Mouse (Mus musculus) liver, adult 2 months (tissue): ENCODE results near the gene Phactr2. TPM values are rescaled to one million over a fixed set of nuclear protein-coding genes. Genes with fewer than 3 reads are reported as not detected.

Source experiments
- DNase-seq: peaks from one replicate; pipeline ENCODE4 v3.0.0-alpha.2; 2011; ENCODE audit warnings: low read depth, low spot score; ENCODE audit errors: extremely low read depth
- H3K27ac ChIP-seq: fragments of 200-500 bp; replicated peaks from 2 replicates; pipeline ENCODE4 v1.5.1; 2012; ENCODE audit warnings: low read depth, mild to moderate bottlenecking, control low read depth, inconsistent platforms, low read length; ENCODE audit not compliant: insufficient read depth
- H3K27me3 ChIP-seq: fragments of 200-500 bp; 2 replicates; pipeline ENCODE4 v1.6.1; 2012; ENCODE audit warnings: mild to moderate bottlenecking, moderate library complexity, low read length, inconsistent platforms; ENCODE audit not compliant: control insufficient read depth, insufficient read depth
- H3K36me3 ChIP-seq: fragments of 200-500 bp; 2 replicates; pipeline ENCODE4 v1.6.1; 2012; ENCODE audit warnings: low read length, inconsistent platforms; ENCODE audit not compliant: control insufficient read depth, insufficient read depth
- H3K4me1 ChIP-seq: fragments of 200-500 bp; 2 replicates; pipeline ENCODE4 v1.6.1; 2011; ENCODE audit warnings: low read length; ENCODE audit not compliant: control insufficient read depth, insufficient read depth
- H3K4me3 ChIP-seq: fragments of 200-500 bp; 2 replicates; pipeline ENCODE4 v1.5.1; 2011; ENCODE audit warnings: low read depth, mild to moderate bottlenecking, control low read depth, low read length, moderate library complexity; ENCODE audit not compliant: insufficient read depth
- H3K79me2 ChIP-seq: fragments of 200-500 bp; 2 replicates; pipeline ENCODE4 v1.6.1; 2012; ENCODE audit warnings: inconsistent platforms, mild to moderate bottlenecking, low read length, moderate library complexity; ENCODE audit not compliant: control insufficient read depth, insufficient read depth
- H3K9ac ChIP-seq: fragments of 200-500 bp; 2 replicates; pipeline ENCODE4 v1.6.1; 2012; ENCODE audit warnings: low read depth, mild to moderate bottlenecking, control low read depth, inconsistent platforms, low read length
- CTCF ChIP-seq: fragments of 200-500 bp; IDR thresholded peaks from 2 replicates; pipeline ENCODE4 v1.5.1; 2011; ENCODE audit warnings: low read depth, low read length, control low read depth
- POLR2A ChIP-seq: fragments of 200-500 bp; IDR thresholded peaks from 2 replicates; pipeline ENCODE4 v1.6.1; 2011; ENCODE audit warnings: low read length, control low read depth; ENCODE audit not compliant: insufficient read depth; ENCODE audit errors: extremely low read depth
- WGBS: fragments of 180-500 bp; shearing (Covaris S2); methylation state at CpG from one replicate; pipeline ENCODE4 v1.1.7; 2018; 5-methylcytosine and 5-hydroxymethylcytosine counted together
- polyA plus RNA-seq: library from polyadenylated mRNA; depleted of rRNA; stranded (reverse); fragments of >200 nt; gene quantifications from 2 replicates; pipeline ENCODE4 v1.2.3, GENCODE M21; 2012
- total RNA-seq: library from RNA; depleted of rRNA; stranded (reverse); fragments of >200 nt; gene quantifications from 2 replicates; pipeline ENCODE4 v1.2.3, GENCODE M21; 2014

Phactr2 gene
- total and polyA plus RNA-seq, 2 experiments: 1.2 to 3.9 TPM

GRCm38 (mm10) chr10:13411056-13411455 is 63.2 kb downstream of the Phactr2 start:
- TF ChIP-seq POLR2A: no peak
- no peak for TF ChIP-seq CTCF

DNA sequence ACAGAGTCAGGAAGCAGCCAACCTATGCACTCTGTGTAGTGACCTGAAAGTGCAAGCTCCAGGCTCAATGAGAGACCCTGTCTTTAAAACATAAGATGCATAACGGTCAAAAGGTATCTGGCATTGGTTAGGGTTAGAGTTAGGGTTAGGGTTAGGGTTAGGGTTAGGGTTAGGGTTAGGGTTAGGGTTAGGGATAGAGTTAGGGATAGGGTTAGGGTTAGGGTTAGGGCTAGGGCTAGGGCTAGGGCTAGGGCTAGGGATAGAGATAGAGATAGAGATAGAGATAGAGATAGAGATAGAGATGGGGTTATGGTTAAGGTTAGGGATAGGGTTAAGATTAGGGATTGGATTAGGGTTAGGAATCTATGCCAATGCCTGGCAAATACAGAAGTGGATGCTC is 72.2 kb downstream of the Phactr2 start:
- Histone ChIP-seq H3K79me2 (no peaks in the 10 kb centered on the region), H3K9ac (no peak overlapping the region), H3K36me3 (no peaks in the 10 kb centered on the region), H3K4me3 (no peak overlapping the region), H3K4me1 (no peaks in the 10 kb centered on the region), H3K27ac (no peak overlapping the region), H3K27me3 (no peaks in the 10 kb centered on the region)
- 81% methylated on average over 1 of the region's 1 CpGs for WGBS
- no peak for TF ChIP-seq CTCF
- TF ChIP-seq POLR2A: no peak
- no peak for DNase-seq

More at GRCm38 (mm10) chr10:13411056-13411455, 63.2 kb downstream of the Phactr2 start:
- H3K4me3 ChIP-seq: no peak overlapping the region
- no peak overlapping the region for H3K9ac ChIP-seq
- no peaks in the 10 kb centered on the region for H3K36me3 ChIP-seq
- H3K27ac ChIP-seq: no peak overlapping the region
- WGBS: 76% methylated on average over 3 of the region's 3 CpGs
- no peaks in the 10 kb centered on the region for H3K4me1 ChIP-seq
- H3K79me2 ChIP-seq: no peaks in the 10 kb centered on the region
- no peak for DNase-seq
- no peaks in the 10 kb centered on the region for H3K27me3 ChIP-seq

GRCm38 (mm10) chr10:13395753-13396152 is 78.5 kb downstream of the Phactr2 start:
- WGBS: 85% methylated on average over 3 of the region's 3 CpGs
- H3K9ac ChIP-seq: no peak overlapping the region
- no peaks in the 10 kb centered on the region for H3K4me1 ChIP-seq
- H3K4me3 ChIP-seq: no peak overlapping the region
- H3K36me3 ChIP-seq: no peaks in the 10 kb centered on the region
- no peak overlapping the region for H3K27ac ChIP-seq
- H3K79me2 ChIP-seq: no peaks in the 10 kb centered on the region
- no peak for DNase-seq
- no peaks in the 10 kb centered on the region for H3K27me3 ChIP-seq
- no peak for TF ChIP-seq CTCF
- TF ChIP-seq POLR2A: no peak

DNA sequence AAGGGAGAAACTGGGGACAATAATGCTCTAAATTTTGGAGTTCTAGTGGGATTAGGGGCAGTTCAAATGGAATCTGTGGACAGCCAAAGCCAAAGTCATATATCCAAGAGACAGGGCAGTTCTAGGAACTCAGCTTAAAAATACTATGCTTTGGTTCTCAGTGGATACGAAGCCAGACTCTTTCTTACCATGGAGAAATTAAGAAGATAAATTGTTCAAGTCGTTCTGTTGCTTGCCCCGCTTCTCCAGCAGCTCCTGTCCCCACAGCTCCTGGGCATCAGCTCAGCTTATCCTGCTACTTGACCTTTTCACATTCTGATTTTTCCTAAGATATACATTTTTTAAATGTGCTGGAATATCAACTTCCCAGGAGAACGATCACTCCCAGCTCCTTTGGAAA is 80.2 kb downstream of the Phactr2 start:
- no peaks in the 10 kb centered on the region for H3K4me1 ChIP-seq
- no peak overlapping the region for H3K9ac ChIP-seq
- no peaks in the 10 kb centered on the region for H3K36me3 ChIP-seq
- no peak overlapping the region for H3K4me3 ChIP-seq
- 89% methylated on average over 4 of the region's 4 CpGs for WGBS
- TF ChIP-seq POLR2A: no peak
- TF ChIP-seq CTCF: no peak
- no peaks in the 10 kb centered on the region for H3K27me3 ChIP-seq
- no peak overlapping the region for H3K27ac ChIP-seq
- no peaks in the 10 kb centered on the region for H3K79me2 ChIP-seq
- no peak for DNase-seq

DNA sequence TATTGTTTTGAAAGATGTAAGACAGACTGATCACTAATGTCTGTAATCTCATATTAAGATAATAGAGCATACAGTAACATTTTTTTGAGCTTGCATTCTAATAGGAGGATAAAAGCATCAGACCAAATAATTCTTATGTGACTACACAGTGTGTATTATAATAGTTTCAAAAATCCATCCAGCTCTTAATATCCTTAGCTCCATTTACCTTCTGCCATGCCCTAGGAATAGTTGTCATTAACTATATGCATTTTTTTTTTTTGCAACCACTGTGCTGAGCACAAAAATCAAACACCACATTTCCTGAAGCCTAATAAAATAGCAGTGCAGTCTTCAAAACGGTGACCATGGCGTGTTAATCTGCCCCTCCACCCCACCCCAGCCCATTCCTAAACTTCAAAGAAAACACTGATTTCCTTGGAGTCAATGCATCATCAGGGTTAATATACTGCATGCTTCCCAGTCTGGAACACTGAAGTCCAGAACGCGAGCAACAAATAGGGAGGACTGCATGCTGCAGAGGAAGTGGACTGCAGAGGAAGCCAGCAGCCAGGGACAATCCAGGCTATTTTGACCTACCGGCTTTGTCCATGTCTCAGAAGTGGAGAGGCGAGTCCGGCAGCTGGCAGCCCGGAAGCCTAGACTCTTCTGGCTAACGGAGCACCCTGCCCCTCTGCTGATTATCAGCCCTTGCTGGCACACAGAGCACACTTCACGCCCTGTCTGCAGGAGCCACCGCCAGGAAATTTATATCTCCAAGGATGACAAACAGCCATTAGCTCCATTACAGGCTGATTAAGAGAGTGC is 85.9 kb downstream of the Phactr2 start:
- Histone ChIP-seq H3K79me2 (no peaks in the 10 kb centered on the region), H3K9ac (no peak overlapping the region), H3K27ac (no peak overlapping the region), H3K4me3 (no peak overlapping the region), H3K4me1 (no peaks in the 10 kb centered on the region), H3K27me3 (no peaks in the 10 kb centered on the region), H3K36me3 (no peaks in the 10 kb centered on the region)
- no peak for DNase-seq
- 33% methylated on average over 11 of the region's 11 CpGs for WGBS
- TF ChIP-seq CTCF (no peak), POLR2A (no peak)

DNA sequence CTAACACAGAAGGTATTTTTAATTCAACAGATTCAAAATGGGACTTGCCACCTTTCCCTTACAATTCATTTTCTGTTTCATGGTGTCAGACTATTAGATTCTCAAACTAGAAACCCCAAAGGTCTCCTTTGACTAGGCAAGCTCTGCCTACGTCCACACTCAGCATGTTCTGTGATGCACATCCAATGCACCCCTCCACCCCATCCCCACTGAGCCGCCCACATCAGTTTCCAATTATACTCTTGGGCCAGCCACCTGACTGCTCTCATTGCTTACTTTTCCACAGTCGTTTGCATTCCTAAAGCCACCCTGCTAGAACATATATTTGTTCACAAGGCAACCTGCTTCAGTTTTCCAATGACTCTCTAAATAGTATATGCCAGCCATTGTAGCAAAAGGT is 89.3 kb downstream of the Phactr2 start:
- 58% methylated on average over 3 of the region's 3 CpGs for WGBS

More for the DNA sequence above, 89.3 kb downstream of the Phactr2 start:
- Histone ChIP-seq H3K36me3 (no peaks in the 10 kb centered on the region), H3K27me3 (no peaks in the 10 kb centered on the region), H3K27ac (no peak overlapping the region), H3K4me3 (no peak overlapping the region), H3K79me2 (no peaks in the 10 kb centered on the region), H3K9ac (no peak overlapping the region), H3K4me1 (no peaks in the 10 kb centered on the region)
- TF ChIP-seq CTCF: no peak
- no peak for TF ChIP-seq POLR2A
- DNase-seq: no peak
